Mouse (Mus musculus): ENCODE data around the gene Srl.
A peak's percentile ranks its signal among the peaks of the same experiment; 100 is the strongest.
"Not testable (repeated sequence)": the region's sequence is repeated elsewhere in the genome, so short reads cannot be mapped to it uniquely, and the experiment has no call there.

The Srl gene

GRCm38 (mm10) chr16:4541501-4542198 lies at the start of gene Srl:
Srl (minus strand) TSS chr16:4541816.
- DNase-seq (ENCODE audit: low read depth, low spot score) = peak; percentile 99

- DNase-seq (ENCODE audit: low read depth, low spot score) = no peak
Observed at GRCm38 (mm10) chr16:4590236-4590635, 48.6 kb upstream of the Srl start.

GRCm38 (mm10) chr16:4587516-4588210 lies 46.0 kb upstream of the Srl start:
- DNase-seq (ENCODE audit: low read depth, low spot score) = no peak

- DNase-seq (ENCODE audit: low read depth, low spot score) = peak; percentile 95
Observed at GRCm38 (mm10) chr16:4586531-4587123, 45.0 kb upstream of the Srl start.

- no peak for DNase-seq (ENCODE audit: low read depth, low spot score)
Observed at GRCm38 (mm10) chr16:4585642-4586530, 44.3 kb upstream of the Srl start.

- DNase-seq (ENCODE audit: low read depth, low spot score) = no peak
Observed at GRCm38 (mm10) chr16:4584438-4584837, 42.8 kb upstream of the Srl start.

- DNase-seq (ENCODE audit: low read depth, low spot score) = no peak
Observed at GRCm38 (mm10) chr16:4583807-4584206, 42.2 kb upstream of the Srl start.

GRCm38 (mm10) chr16:4581179-4581578 lies 39.6 kb upstream of the Srl start:
- not testable (repeated sequence) for DNase-seq (ENCODE audit: low read depth, low spot score)

- no peak for DNase-seq (ENCODE audit: low read depth, low spot score)
Observed at GRCm38 (mm10) chr16:4578630-4579029, 37.0 kb upstream of the Srl start.

- no peak for DNase-seq (ENCODE audit: low read depth, low spot score)
Observed at GRCm38 (mm10) chr16:4576873-4577272, 35.3 kb upstream of the Srl start.

GRCm38 (mm10) chr16:4576038-4576437 lies 34.4 kb upstream of the Srl start:
- no peak for DNase-seq (ENCODE audit: low read depth, low spot score)

GRCm38 (mm10) chr16:4570737-4571136 lies 29.1 kb upstream of the Srl start:
- DNase-seq (ENCODE audit: low read depth, low spot score) = no peak

- no peak for DNase-seq (ENCODE audit: low read depth, low spot score)
Observed at GRCm38 (mm10) chr16:4567912-4568311, 26.3 kb upstream of the Srl start.

- DNase-seq (ENCODE audit: low read depth, low spot score) = no peak
Observed at GRCm38 (mm10) chr16:4560145-4560952, 18.7 kb upstream of the Srl start.

GRCm38 (mm10) chr16:4559715-4560144 lies 18.1 kb upstream of the Srl start, which contains the start of gene Tfap4:
Tfap4 (minus strand) TSS chr16:4559854.
- DNase-seq (ENCODE audit: low read depth, low spot score) = no peak

- DNase-seq (ENCODE audit: low read depth, low spot score) = no peak
Observed at GRCm38 (mm10) chr16:4558980-4559631, 17.5 kb upstream of the Srl start.

GRCm38 (mm10) chr16:4558384-4558979 lies 16.9 kb upstream of the Srl start:
- DNase-seq (ENCODE audit: low read depth, low spot score) = peak; percentile 78

- DNase-seq (ENCODE audit: low read depth, low spot score) = no peak
Observed at GRCm38 (mm10) chr16:4557949-4558348, 16.3 kb upstream of the Srl start.

GRCm38 (mm10) chr16:4557085-4557484 lies 15.5 kb upstream of the Srl start:
- DNase-seq (ENCODE audit: low read depth, low spot score) = no peak

- no peak for DNase-seq (ENCODE audit: low read depth, low spot score)
Observed at GRCm38 (mm10) chr16:4555555-4555954, 13.9 kb upstream of the Srl start.
